In the genomic region with DNA sequence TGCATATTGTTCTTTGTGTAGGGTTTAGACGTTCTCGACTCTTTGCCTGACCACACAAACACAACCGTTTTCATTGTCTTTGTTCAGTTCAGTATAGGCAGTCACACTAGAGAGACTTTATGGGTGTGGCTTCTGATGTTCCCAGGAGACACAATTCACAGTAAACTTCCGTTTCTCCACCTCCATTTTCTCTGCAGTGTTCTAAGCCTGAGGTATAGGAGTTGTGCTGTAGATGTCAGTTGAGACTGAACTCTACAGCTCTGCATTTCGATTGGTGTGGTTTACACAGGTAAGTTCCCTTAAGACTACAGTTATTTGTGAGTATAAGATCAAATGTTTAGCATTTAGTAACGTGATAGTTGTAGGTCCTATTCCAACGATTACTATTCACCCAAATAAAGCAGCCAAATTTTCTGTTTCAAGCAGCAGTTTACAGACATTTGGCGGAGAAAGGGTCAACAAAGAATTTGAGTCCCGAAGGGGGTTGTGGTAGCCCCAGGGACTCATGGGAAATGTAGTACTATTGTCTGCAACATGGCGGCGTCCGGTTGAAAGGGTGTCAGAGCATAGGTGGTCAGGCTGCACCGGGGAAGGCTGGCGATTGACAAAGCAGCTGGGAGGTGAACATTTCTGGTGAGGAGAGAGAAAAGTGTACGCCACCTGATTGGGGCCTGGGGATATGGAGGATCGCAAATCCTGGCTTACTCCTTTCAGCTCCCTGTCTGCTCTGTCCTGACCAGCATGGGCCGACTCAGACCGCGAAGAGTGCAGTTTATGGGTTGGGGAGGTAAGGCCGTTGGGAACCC, we compare ENCODE assay signal across 8 mouse cellular contexts. TPM values are rescaled to one million over a fixed set of nuclear protein-coding genes. Genes with fewer than 3 reads are reported as not detected.
DNase-seq lines count a peak whose midpoint lies in the region; ATAC-seq and TF ChIP-seq lines count a peak whose summit lies in the region.

A gene (plus strand): TSS at position 179 of the 806 bp plus-strand sequence.

- peak within 1 kb of the TSS; percentile 62 for H3K4me2 ChIP-seq in embryonic facial prominence, embryonic 14.5 days (ENCODE audit: low read depth, low read length)
- H3K4me2 ChIP-seq in limb, embryonic 13.5 days (replicated peaks), result peak within 1 kb of the TSS; percentile 64
- H3K4me2 ChIP-seq in midbrain, embryonic 16.5 days (ENCODE audit: low read length), result peak within 1 kb of the TSS; percentile 69

- peak; percentile 67 for TF ChIP-seq CTCF in heart, adult 2 months (IDR thresholded peaks at IDR 0.05)

- WGBS in embryonic facial prominence, embryonic 14.5 days, result 3% methylated on average over 20 of the region's 20 CpGs
- WGBS in heart, adult 2 months, result 4% methylated on average over 20 of the region's 20 CpGs
- WGBS in limb, embryonic 13.5 days, result 9% methylated on average over 20 of the region's 20 CpGs
- under 1% methylated on average over 20 of the region's 20 CpGs for WGBS in midbrain, embryonic 16.5 days

- peak within 1 kb of the TSS; percentile 75 for H3K9ac ChIP-seq in embryonic facial prominence, embryonic 14.5 days (ENCODE audit: low read depth, low read length)
- H3K9ac ChIP-seq in heart, adult 2 months (ENCODE audit: low read depth, low read length), result peak within 1 kb of the TSS; percentile 84
- peak within 1 kb of the TSS; percentile 75 for H3K9ac ChIP-seq in limb, embryonic 13.5 days
- peak within 1 kb of the TSS; percentile 83 for H3K9ac ChIP-seq in midbrain, embryonic 16.5 days (ENCODE audit: low read depth, low read length)

- 0 out of 2 replicates have a peak, but pooled peaks cover 2% of the 10 kb centered on the region for H3K4me1 ChIP-seq in embryonic facial prominence, embryonic 14.5 days (ENCODE audit: control insufficient read depth, insufficient read depth, low read length)
- peaks cover 1% of the 10 kb centered on the region; the same call in 1 of the 2 replicates for H3K4me1 ChIP-seq in heart, adult 2 months (ENCODE audit: control insufficient read depth, insufficient read depth, low read length)
- H3K4me1 ChIP-seq in limb, embryonic 13.5 days, result peaks cover 4% of the 10 kb centered on the region; the same call in 1 of the 2 replicates
- peaks cover 16% of the 10 kb centered on the region for H3K4me1 ChIP-seq in midbrain, embryonic 16.5 days (ENCODE audit: control insufficient read depth, insufficient read depth, low read length)

- intact Hi-C loops in heart, adult 2 months (cut with DNase I), result loop anchor here (1.0 kb wide), 1 partner anchor 69 kb away; no protein-coding TSS in a partner anchor

- peaks cover 2% of the 10 kb centered on the region; the same call in 1 of the 2 replicates for H3K79me2 ChIP-seq in heart, adult 2 months (replicated peaks; ENCODE audit: control insufficient read depth, insufficient read depth, low read length)

- peaks cover 11% of the 10 kb centered on the region; the same call in 1 of the 2 replicates for H3K36me3 ChIP-seq in embryonic facial prominence, embryonic 14.5 days (ENCODE audit: control insufficient read depth, insufficient read depth, low read length)
- H3K36me3 ChIP-seq in heart, adult 2 months (ENCODE audit: control insufficient read depth, insufficient read depth, low read length), result no peaks in the 10 kb centered on the region
- H3K36me3 ChIP-seq in limb, embryonic 13.5 days, result peaks cover 11% of the 10 kb centered on the region
- H3K36me3 ChIP-seq in midbrain, embryonic 16.5 days (ENCODE audit: control insufficient read depth, insufficient read depth, low read length), result peaks cover 2% of the 10 kb centered on the region; the same call in 1 of the 2 replicates

- H3K9me3 ChIP-seq in embryonic facial prominence, embryonic 14.5 days (ENCODE audit: control insufficient read depth, low read length), result no peaks in the 10 kb centered on the region
- H3K9me3 ChIP-seq in limb, embryonic 13.5 days, result no peaks in the 10 kb centered on the region
- H3K9me3 ChIP-seq in midbrain, embryonic 16.5 days (replicated peaks; ENCODE audit: control insufficient read depth, low read length, poor library complexity, severe bottlenecking), result no peaks in the 10 kb centered on the region

- DNase-seq in 3134 (ENCODE audit: extremely low read depth, insufficient read length, low spot score), result peak; percentile 72
- DNase-seq in adrenal gland, postnatal 36 days, result peak; percentile 80 to 85
- peak; percentile 96 for DNase-seq in embryonic facial prominence, embryonic 14.5 days (ENCODE audit: low spot score)
- DNase-seq in heart, adult 2 months, result peak; percentile 82
- DNase-seq in kidney, adult 8-10 months, result peak; percentile 69 to 82
- peak; percentile 74 to 84 for DNase-seq in spleen, postnatal 10 days (ENCODE audit: low spot score in 2 of 2)

- no peak for TF ChIP-seq EP300 in heart, adult 2 months (IDR thresholded peaks at IDR 0.05; ENCODE audit: insufficient read depth, low read depth, low read length)

- H3K27me3 ChIP-seq in embryonic facial prominence, embryonic 14.5 days (replicated peaks; ENCODE audit: control insufficient read depth, insufficient read depth, low read length), result no peaks in the 10 kb centered on the region
- H3K27me3 ChIP-seq in heart, adult 2 months (ENCODE audit: control insufficient read depth, insufficient read depth, low read length), result 0 out of 2 replicates have a peak, but pooled peaks cover 2% of the 10 kb centered on the region
- no peaks in the 10 kb centered on the region for H3K27me3 ChIP-seq in limb, embryonic 13.5 days
- H3K27me3 ChIP-seq in midbrain, embryonic 16.5 days (ENCODE audit: control insufficient read depth, insufficient read depth, low read depth, low read length), result no peaks in the 10 kb centered on the region; the same call in 1 of the 2 replicates

- peak within 1 kb of the TSS; percentile 63 for H3K4me3 ChIP-seq in embryonic facial prominence, embryonic 14.5 days (ENCODE audit: low read depth, low read length)
- peak within 1 kb of the TSS; percentile 63 for H3K4me3 ChIP-seq in heart, adult 2 months
- peak within 1 kb of the TSS; percentile 71 for H3K4me3 ChIP-seq in limb, embryonic 13.5 days
- H3K4me3 ChIP-seq in midbrain, embryonic 16.5 days (ENCODE audit: low read depth, low read length), result peak within 1 kb of the TSS; percentile 73

- peak within 1 kb of the TSS; percentile 83 for H3K27ac ChIP-seq in embryonic facial prominence, embryonic 14.5 days (replicated peaks; ENCODE audit: low read depth, low read length)
- peak within 1 kb of the TSS; percentile 66 for H3K27ac ChIP-seq in heart, adult 2 months
- peak within 1 kb of the TSS; percentile 81 for H3K27ac ChIP-seq in limb, embryonic 13.5 days
- peak within 1 kb of the TSS; percentile 86 for H3K27ac ChIP-seq in midbrain, embryonic 16.5 days (ENCODE audit: low read length)

- peak; percentile 57; the same call in 1 of the 2 replicates for TF ChIP-seq POLR2A in heart, adult 2 months (IDR thresholded peaks at IDR 0.05; ENCODE audit: insufficient read depth, low read depth, low read length)

- ATAC-seq in embryonic facial prominence, embryonic 14.5 days (ENCODE audit: low read depth), result peak; percentile 98
- peak; percentile 96 for ATAC-seq in limb, embryonic 13.5 days (ENCODE audit: low FRiP score, low read depth)
- peak; percentile 98 for ATAC-seq in midbrain, embryonic 16.5 days

RNA-seq across cellular contexts. Expression of the gene that starts here (rescaled TPM):
- total RNA-seq in adrenal gland, postnatal 36 days (2021), result 10 to 100 TPM; 21.2 to 21.8 TPM
- 19.2 and 22.9 TPM in 2 replicates for polyA plus RNA-seq in embryonic facial prominence, embryonic 14.5 days (2014; fragmentation: Nextera tagmentation; extraction: Ambion mirVana)
- 10 to 100 TPM; 12.7 to 16.6 TPM for total RNA-seq in heart, adult 2 months (2021)
- polyA plus RNA-seq in heart, adult 2 months (2012; rRNA removed), result 1.7 and 3.1 TPM in 2 replicates
- 36.9 and 37.9 TPM in 2 replicates for polyA plus RNA-seq in limb, embryonic 13.5 days (2015; fragmentation: Nextera tagmentation; extraction: Ambion mirVana)
- polyA plus RNA-seq in midbrain, embryonic 16.5 days (2015; fragmentation: Nextera tagmentation; extraction: Ambion mirVana), result 68.4 and 71.8 TPM in 2 replicates

Comparison
In these comparisons a context has a peak if more than half of its experiments do, and no peak if none do; other contexts are left out.
1. Peak in every context shown above with its lines: DNase-seq, ATAC-seq, H3K4me3 ChIP-seq and H3K27ac ChIP-seq.